Mouse (Mus musculus) bone marrow macrophage, adult 2 months (primary cell): ENCODE results near the gene Lrrc51. TPM values are rescaled to one million over a fixed set of nuclear protein-coding genes. Genes with fewer than 3 reads are reported as not detected.

Experiments used
- H3K27ac ChIP-seq: 2 replicates; pipeline ENCODE4 v1.5.1; 2012; ENCODE audit warnings: low read depth, low read length; ENCODE audit not compliant: insufficient read depth
- H3K4me1 ChIP-seq: 2 replicates; pipeline ENCODE4 v1.6.1; 2012; ENCODE audit warnings: low read length; ENCODE audit not compliant: control insufficient read depth, insufficient read depth
- H3K4me3 ChIP-seq: 2 replicates; pipeline ENCODE4 v1.5.1; 2012; ENCODE audit warnings: mild to moderate bottlenecking, low read length, moderate library complexity; ENCODE audit not compliant: insufficient read depth
- CTCF ChIP-seq: IDR thresholded peaks from 2 replicates; pipeline ENCODE4 v1.5.1; 2012; ENCODE audit warnings: low read depth, mild to moderate bottlenecking, low read length, moderate library complexity
- POLR2A ChIP-seq: IDR thresholded peaks from 2 replicates; pipeline ENCODE4 v1.6.1; 2012; ENCODE audit warnings: mild to moderate bottlenecking, low read depth, low read length, borderline replicate concordance
- polyA plus RNA-seq: library from polyadenylated mRNA; stranded (reverse); fragments of >200 nt; gene quantifications from 2 replicates; pipeline ENCODE4 v1.2.4, GENCODE M21; 2012; ENCODE audit not compliant: missing spikeins, insufficient read depth, insufficient read length

Lrrc51 gene
- polyA plus RNA-seq, 1 experiment: 3.2 TPM

DNA sequence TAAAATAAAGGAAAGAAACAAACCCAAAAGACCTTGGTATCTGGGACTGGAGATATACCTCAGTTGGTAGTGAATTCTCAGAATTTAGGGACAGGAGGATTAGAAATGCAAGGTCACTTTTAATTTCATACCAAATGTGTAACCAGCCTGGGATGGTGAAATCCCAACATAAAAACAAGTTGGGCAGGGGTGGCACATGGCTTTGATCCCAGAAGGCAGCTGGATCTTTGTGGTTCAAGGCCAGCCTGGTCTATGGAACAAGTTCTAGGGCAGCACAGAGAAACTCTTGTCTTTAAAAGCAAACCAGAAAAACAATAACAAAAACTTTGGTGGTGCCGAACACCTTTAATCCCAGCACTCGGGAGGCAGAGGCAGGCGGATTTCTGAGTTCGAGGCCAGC lies 66.2 kb downstream of the Lrrc51 start:
- peaks cover 39% of the 10 kb centered on the region for H3K4me1 ChIP-seq
- no peak overlapping the region for H3K27ac ChIP-seq
- TF ChIP-seq CTCF (no peak), POLR2A (no peak)
- no peak overlapping the region for H3K4me3 ChIP-seq

DNA sequence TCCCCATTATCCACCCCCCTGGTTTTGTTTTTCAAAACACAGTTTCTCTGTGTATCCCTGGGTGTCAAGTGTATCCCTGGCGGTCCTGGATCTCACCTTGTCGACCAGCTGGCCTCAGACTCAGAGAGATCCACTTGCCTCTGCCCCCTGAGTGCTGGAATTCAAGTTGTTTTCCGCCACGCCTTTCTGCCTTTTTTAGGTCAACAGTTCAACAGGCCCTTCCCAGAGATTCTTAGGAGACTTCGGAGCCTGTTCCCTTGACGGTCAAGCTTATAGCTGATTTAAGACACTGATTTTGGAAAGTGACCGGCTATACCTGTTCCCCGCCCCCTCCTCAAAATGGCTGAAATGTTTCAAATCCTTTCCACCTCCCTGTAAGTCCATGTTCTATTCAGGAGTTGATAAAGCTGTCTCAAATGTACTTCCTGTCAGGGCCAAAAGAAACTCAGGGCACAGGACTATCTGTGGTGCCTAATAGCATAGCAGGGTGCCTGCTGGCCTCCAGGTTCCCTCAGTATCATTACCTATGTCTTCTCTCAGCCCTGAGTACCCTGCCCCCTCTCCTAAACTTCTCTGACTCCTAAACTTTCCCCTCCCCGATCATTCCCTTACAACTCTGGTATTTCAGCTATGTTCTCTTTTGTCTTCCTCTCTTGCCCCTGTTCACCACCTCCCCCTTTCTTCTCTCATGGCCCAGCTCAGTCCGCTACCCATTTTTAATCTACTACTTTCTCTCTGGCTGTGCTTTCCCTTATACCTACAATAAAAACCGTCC lies 67.0 kb downstream of the Lrrc51 start:
- Histone ChIP-seq H3K27ac (no peak overlapping the region), H3K4me3 (no peak overlapping the region), H3K4me1 (peaks cover 33% of the 10 kb centered on the region)
- TF ChIP-seq POLR2A (no peak), CTCF (no peak)

- Histone ChIP-seq H3K4me1 (peaks cover 17% of the 10 kb centered on the region), H3K4me3 (no peak within 1 kb of the TSS), H3K27ac (peak within 1 kb of the TSS; percentile 39)
- TF ChIP-seq CTCF (no peak), POLR2A (no peak)
Measured at GRCm38 (mm10) chr7:101863415-101863814, 70.3 kb downstream of the Lrrc51 start, which contains the start of gene Anapc15. TSS of gene Anapc15 (plus strand) at chr7:101863715.

Other genes starting within 250 kb of the Lrrc51 start
- gene Phox2a, start 115.6 kb downstream of the Lrrc51 start, polyA plus RNA-seq: not detected in 2 replicates
- gene Inppl1, start 95.7 kb downstream of the Lrrc51 start, polyA plus RNA-seq: 114 and 115 TPM in 2 replicates
- 379 and 471 TPM in 2 replicates for gene Folr2, start 76.7 kb downstream of the Lrrc51 start, polyA plus RNA-seq
- 103 and 112 TPM in 2 replicates for gene Anapc15, start 70.2 kb downstream of the Lrrc51 start, polyA plus RNA-seq
- gene Folr1, start 63.1 kb downstream of the Lrrc51 start, polyA plus RNA-seq: 1.6 and 1.7 TPM in 2 replicates
- gene Lamtor1, start 28.0 kb downstream of the Lrrc51 start, polyA plus RNA-seq: 205 and 219 TPM in 2 replicates
- 0.29 TPM in 1 of 2 replicates, not detected in the other for gene Tomt, start 27.5 kb downstream of the Lrrc51 start, polyA plus RNA-seq
- 130 and 145 TPM in 2 replicates for gene Numa1, start 216 bp upstream of the Lrrc51 start, polyA plus RNA-seq
- gene Il18bp, start 84.8 kb upstream of the Lrrc51 start, polyA plus RNA-seq: 13.1 and 13.6 TPM in 2 replicates
- gene Rnf121, start 131.6 kb upstream of the Lrrc51 start, polyA plus RNA-seq: 16.7 and 17.2 TPM in 2 replicates
- 15.4 and 18.1 TPM in 2 replicates for gene Xndc1, start 131.6 kb upstream of the Lrrc51 start, polyA plus RNA-seq
- 0.23 and 0.35 TPM in 2 replicates for gene Xntrpc, start 131.8 kb upstream of the Lrrc51 start, polyA plus RNA-seq
- gene Trpc2, start 149.2 kb upstream of the Lrrc51 start, polyA plus RNA-seq: not detected in 2 replicates
- gene Art1, start 167.8 kb upstream of the Lrrc51 start, polyA plus RNA-seq: not detected in 2 replicates
- gene Art5, start 175.6 kb upstream of the Lrrc51 start, polyA plus RNA-seq: not detected in 2 replicates
- not detected in 2 replicates for gene Chrna10, start 182.9 kb upstream of the Lrrc51 start, polyA plus RNA-seq